Mouse (Mus musculus) NIH3T3 (cell line): ENCODE measurements around the gene Glt28d2.
"Not testable (repeated sequence)": the region's sequence is repeated elsewhere in the genome, so short reads cannot be mapped to it uniquely, and the experiment has no call there.

Experiments used
- DNase-seq: peaks from one replicate; pipeline ENCODE4 v3.0.0-alpha.2; 2012; ENCODE audit warnings: low read depth

Glt28d2 gene

GRCm38 (mm10) chr3:85887239-85887827 is at the start of gene Glt28d2, which contains the start of gene Gm37240:
Glt28d2 (minus strand) TSS chr3:85887516.
Gm37240 (minus strand) TSS chr3:85887518.
- DNase-seq = peak; percentile 93

DNA sequence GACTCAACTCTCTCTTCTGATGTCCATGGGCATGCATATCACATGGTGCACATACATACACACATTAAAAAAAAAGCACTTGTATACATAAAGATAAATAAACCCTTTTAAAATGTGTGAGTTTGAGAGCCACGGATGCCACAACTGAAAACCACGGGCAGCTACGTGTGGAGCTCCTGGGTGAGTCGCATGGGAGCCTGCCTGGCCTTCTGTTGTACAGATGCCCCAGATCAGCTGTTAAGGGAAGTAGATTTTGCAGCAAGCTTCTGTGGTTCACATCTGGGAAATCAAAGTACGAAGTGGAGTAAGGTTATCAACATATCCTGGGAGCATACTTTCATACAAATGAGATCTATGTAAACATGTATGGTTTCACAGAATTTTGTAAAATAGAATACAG is 46.3 kb upstream of the Glt28d2 start:
- DNase-seq = no peak

DNA sequence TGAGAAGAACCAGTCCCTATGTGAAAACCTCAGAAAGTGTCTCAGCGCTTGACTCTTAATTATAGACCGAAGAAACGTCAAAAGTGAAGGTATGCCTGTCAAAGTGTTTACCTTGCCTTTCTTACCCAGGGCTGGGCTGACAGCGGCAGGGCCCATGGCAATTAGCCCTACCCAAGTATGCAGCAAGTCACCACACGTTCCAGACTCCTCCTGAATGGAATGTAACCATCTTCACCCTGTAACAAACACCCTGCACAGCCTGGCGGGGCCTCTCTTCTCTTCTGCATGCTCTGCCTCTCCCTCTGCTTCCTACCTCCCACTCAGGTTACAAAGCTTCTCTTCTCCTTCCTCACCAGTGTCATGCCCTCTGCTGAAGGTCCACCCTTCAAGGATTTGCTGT is 44.5 kb upstream of the Glt28d2 start:
- no peak for DNase-seq

DNA sequence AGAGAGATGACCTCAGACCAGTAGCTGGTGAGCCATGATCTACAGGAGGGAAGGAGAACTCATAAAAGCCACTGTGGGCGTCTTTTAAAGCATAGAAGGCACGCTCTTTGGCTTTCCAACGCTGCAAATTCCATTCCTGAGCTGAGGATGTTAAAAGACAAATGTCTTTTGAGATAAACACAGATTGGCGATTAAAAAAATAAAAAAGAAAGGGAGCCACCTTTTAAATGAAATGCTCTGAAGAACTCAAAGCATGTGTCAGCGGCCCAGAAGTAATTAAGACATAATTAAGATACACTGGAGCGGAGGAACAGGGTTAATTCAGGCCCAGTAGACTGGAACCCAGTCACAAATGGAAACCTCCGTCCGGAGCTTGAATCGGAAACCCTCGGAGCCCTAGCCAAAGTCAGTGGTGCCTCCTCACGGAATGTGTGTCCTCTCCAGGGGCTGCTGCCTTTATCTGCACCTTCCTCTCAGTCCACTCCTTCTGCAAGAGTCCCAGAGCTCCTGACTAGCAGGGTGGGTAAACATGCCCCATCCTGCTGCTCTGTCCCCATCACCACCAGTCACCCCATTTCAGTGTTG is 43.4 kb upstream of the Glt28d2 start:
- DNase-seq = no peak

GRCm38 (mm10) chr3:85929711-85930110 is 42.4 kb upstream of the Glt28d2 start:
- DNase-seq = peak; percentile 44

DNA sequence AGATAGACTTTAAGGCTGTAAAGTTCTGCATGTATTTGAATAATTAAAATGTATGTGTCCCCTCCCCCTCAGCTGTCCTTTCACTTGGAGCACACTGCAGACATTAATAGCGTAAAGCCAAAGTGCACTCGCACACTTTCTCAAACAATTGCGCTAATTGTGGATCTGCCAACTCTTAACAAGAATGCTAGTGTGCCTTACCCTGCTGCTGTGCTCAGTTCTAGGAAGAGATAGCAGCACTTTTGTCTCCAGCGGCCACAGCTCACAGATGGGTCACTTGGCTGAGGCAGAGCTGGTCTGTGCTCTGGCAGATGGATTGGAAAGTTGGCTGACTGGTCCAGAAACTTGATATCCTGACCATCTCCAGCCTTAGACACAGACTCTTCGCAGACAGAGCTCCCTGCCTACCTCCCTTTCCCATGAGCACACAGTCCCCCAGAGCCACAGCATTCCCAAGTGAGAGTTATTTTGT is 40.9 kb upstream of the Glt28d2 start:
- DNase-seq = peak; percentile 44

- no peak for DNase-seq
Measured at GRCm38 (mm10) chr3:85927296-85927695, 40.0 kb upstream of the Glt28d2 start.

GRCm38 (mm10) chr3:85923954-85924945 is 36.9 kb upstream of the Glt28d2 start:
- peak; percentile 96 for DNase-seq

- no peak for DNase-seq
Measured at GRCm38 (mm10) chr3:85923343-85923742, 36.0 kb upstream of the Glt28d2 start.

DNA sequence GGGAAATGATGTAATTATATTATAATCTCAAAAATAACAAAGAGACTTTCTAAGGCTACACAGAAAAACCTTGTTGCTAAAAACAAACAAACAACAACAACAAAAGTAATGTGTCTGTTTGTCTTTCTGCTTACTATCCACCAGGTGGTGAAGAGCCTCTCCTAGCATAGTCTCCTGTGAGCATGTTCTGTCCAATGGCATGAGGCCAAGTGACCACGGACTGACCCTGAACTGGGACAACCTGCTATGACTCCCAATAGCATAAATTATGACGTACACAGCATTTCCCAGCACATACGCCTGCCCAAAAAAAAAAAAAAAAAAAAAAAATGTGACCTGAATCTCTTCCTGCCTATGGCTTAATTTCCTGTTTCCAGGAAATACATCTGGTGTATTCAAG is 35.0 kb upstream of the Glt28d2 start:
- no peak for DNase-seq

- not testable (repeated sequence) for DNase-seq
Measured at GRCm38 (mm10) chr3:85920671-85921070, 33.4 kb upstream of the Glt28d2 start.

DNA sequence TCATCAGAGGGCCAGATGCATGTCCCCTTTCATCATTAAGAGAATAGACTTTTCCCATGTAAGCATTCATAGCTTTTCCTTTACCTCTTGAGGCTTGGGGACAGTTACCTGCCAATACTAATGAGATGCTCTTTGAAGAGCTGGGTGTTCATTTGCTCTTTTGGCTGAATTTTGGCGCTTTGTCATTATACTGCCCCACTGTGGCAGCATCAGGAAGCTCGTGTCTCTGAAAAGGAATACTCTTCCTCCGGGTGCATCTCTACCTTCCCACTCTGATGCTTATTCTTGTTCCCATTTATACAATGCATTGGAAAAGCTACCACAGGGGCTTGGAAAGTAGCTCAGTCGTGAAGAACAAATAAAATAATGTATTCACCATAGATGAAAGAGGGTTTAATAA is 30.3 kb upstream of the Glt28d2 start:
- peak; percentile 70 for DNase-seq

GRCm38 (mm10) chr3:85914806-85915205 is 27.5 kb upstream of the Glt28d2 start:
- DNase-seq = no peak

GRCm38 (mm10) chr3:85907136-85907535 is 19.8 kb upstream of the Glt28d2 start:
- DNase-seq = no peak

GRCm38 (mm10) chr3:85904371-85904770 is 17.1 kb upstream of the Glt28d2 start:
- DNase-seq = no peak

- no peak for DNase-seq
Measured at GRCm38 (mm10) chr3:85895020-85895419, 7.7 kb upstream of the Glt28d2 start.

DNA sequence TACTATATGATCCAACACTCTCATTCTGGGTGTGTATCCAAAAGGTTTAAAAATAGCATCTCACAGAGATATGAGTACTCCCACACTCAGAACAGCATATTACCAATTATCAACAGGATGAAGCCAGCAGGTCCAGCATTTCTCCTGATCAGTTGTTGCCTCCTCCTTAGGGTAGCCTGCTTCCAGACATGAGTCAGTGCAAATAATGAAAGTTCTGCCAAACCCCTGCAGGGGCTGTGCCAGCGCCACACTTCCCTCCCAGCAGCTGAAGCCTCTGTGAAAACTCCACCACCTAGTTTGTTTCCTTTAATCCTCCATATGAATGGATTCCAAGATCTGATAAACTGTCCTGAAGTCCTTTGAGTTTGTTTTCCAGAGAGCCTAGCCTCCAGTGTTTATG is 4.3 kb upstream of the Glt28d2 start:
- peak; percentile 61 for DNase-seq

DNA sequence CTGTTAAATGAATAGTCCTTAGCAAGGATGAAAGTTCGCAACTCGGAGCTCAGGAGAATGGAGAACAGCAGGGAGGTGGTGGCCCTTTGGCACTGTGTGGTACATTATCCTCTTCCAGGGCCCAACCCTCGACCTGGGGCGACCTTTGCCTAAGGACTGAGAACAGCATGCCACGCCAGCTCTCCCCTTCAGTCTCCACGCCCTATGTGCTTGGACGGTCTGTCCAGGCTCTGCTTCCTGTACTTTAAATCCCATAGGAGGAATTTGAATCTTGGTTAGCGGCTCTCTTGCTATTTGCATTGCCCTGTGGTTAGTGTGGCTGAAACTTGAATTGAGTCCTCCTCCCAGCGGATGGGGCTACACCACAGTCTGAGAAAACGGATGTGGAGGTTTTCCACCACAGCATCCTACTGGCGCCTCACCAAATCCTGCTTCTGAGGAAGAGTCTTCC is 930 bp upstream of the Glt28d2 start:
- peak; percentile 16 for DNase-seq

GRCm38 (mm10) chr3:85886636-85887238 is 579 bp downstream of the Glt28d2 start:
- DNase-seq = peak; percentile 70

- DNase-seq = no peak
Measured at GRCm38 (mm10) chr3:85885906-85886305, 1.4 kb downstream of the Glt28d2 start.

DNA sequence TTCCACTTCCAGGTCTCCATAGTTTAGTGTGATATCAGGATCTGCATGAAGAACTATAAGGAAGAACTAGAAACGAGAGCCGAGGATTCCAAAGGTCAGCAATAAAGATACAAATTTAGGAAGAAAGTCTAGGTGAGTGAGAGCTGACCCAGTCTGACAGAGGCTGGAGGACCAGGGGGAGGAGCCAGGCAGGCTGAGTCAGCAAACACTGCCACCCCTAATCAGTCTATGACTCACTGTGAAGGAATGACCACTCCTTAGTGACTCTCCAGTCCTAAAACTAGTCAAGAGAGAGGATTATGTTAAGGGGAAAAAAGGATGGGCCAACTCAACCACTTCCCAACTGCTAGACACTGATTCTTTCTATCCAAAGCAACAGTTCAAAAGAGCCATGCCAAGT is 6.6 kb downstream of the Glt28d2 start:
- peak; percentile 88 for DNase-seq

- no peak for DNase-seq
Measured at GRCm38 (mm10) chr3:85880068-85880467, 7.2 kb downstream of the Glt28d2 start.
